Mouse (Mus musculus) neural tube, embryonic 12.5 days (tissue): ENCODE measurements at regions not wholly inside any gene's neighbourhood (a gene's known extent, or its start where the extent isn't known, plus 50 kb on each side); places are given as distances from the start of the nearest gene placed in this dataset.

Experiments used
- ATAC-seq: fragments of 200-750 bp; cut with Nextera tagmentation; 2 replicates; pipeline ENCODE4 v1.8.0; 2017; ENCODE audit warnings: low read depth, mild to moderate bottlenecking, moderate TSS enrichment, moderate library complexity; ENCODE audit not compliant: low FRiP score
- H3K27ac ChIP-seq: fragments of 300-500 bp; sonication (generic); 2 replicates; pipeline ENCODE4 v1.5.1; 2016
- H3K27me3 ChIP-seq: fragments of 300-500 bp; sonication (generic); replicated peaks from 2 replicates; pipeline ENCODE4 v1.6.1; 2016; ENCODE audit warnings: mild to moderate bottlenecking
- H3K36me3 ChIP-seq: fragments of 300-500 bp; sonication (generic); 2 replicates; pipeline ENCODE4 v1.6.1; 2016; ENCODE audit warnings: mild to moderate bottlenecking
- H3K4me1 ChIP-seq: fragments of 300-500 bp; sonication (generic); 2 replicates; pipeline ENCODE4 v1.6.1; 2016
- H3K4me2 ChIP-seq: fragments of 300-500 bp; sonication (generic); replicated peaks from 2 replicates; pipeline ENCODE4 v1.6.1; 2016; ENCODE audit warnings: mild to moderate bottlenecking
- H3K4me3 ChIP-seq: fragments of 300-500 bp; sonication (generic); 2 replicates; pipeline ENCODE4 v1.5.1; 2016
- H3K9ac ChIP-seq: fragments of 300-500 bp; sonication (generic); 2 replicates; pipeline ENCODE4 v1.6.1; 2016; ENCODE audit warnings: mild to moderate bottlenecking
- H3K9me3 ChIP-seq: fragments of 300-500 bp; sonication (generic); 2 replicates; pipeline ENCODE4 v1.6.1; 2016; ENCODE audit warnings: mild to moderate bottlenecking
- WGBS: fragments of 180-500 bp; shearing (Covaris S2); methylation state at CpG from one replicate; pipeline ENCODE4 v1.1.7; 2016; 5-methylcytosine and 5-hydroxymethylcytosine counted together

GRCm38 (mm10) chr5:120322031-120322731 is 109.3 kb upstream of the Lhx5 start:
- H3K27me3 ChIP-seq, result peaks cover 29% of the 10 kb centered on the region
- no peak overlapping the region for H3K27ac ChIP-seq
- 1% methylated on average over 30 of the region's 30 CpGs for WGBS

DNA sequence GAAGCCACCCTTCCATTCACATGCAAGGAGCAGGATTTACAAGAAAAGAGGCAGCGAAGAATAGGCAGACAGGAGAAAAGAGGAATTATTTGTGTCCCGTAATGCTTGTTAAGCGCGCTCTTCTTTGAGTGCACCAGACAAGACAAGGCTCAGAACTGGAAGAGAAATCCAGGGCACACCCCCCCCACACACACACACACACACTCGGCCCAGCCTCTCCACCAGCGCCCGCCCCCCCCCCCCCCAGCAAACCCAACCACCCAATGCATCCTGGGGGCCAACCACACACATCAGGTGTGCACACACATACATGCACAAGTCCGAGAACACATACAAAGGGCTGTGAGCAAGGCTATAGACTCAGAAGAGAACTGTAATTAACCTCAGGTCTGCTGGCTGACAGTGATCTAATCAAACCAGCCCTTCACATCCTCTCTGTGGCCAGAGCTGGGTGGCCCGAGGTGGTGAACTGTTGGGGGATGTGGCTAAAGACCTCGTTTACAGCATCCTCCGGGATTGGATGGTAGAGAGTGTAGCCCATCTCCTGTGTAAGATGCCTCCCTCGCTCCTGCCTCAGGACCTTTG is 108.7 kb upstream of the Lhx5 start:
- H3K4me1 ChIP-seq, result peaks cover 12% of the 10 kb centered on the region
- no peaks in the 10 kb centered on the region for H3K9me3 ChIP-seq
- ATAC-seq, result peak; percentile 50; the same call in 1 of the 2 replicates
- H3K4me2 ChIP-seq, result peak overlapping the region; percentile 55
- no peak overlapping the region for H3K27ac ChIP-seq
- no peaks in the 10 kb centered on the region for H3K36me3 ChIP-seq
- WGBS, result 8% methylated on average over 10 of the region's 12 CpGs
- peak overlapping the region; percentile 49 for H3K9ac ChIP-seq
- peak overlapping the region; percentile 13; the same call in 1 of the 2 replicates for H3K4me3 ChIP-seq
- H3K27me3 ChIP-seq, result peaks cover 31% of the 10 kb centered on the region

More at GRCm38 (mm10) chr5:120322031-120322731, 109.3 kb upstream of the Lhx5 start:
- peak overlapping the region; percentile 49 for H3K9ac ChIP-seq
- H3K9me3 ChIP-seq, result no peaks in the 10 kb centered on the region
- 0 out of 2 replicates have a peak, but pooled peaks have one; percentile 61 for ATAC-seq
- peaks cover 12% of the 10 kb centered on the region for H3K4me1 ChIP-seq
- no peaks in the 10 kb centered on the region for H3K36me3 ChIP-seq
- peak overlapping the region; percentile 13; the same call in 1 of the 2 replicates for H3K4me3 ChIP-seq
- H3K4me2 ChIP-seq, result peak overlapping the region; percentile 55

GRCm38 (mm10) chr5:120324111-120324510 is 107.4 kb upstream of the Lhx5 start:
- WGBS, result 91% methylated on average over 2 of the region's 2 CpGs
- Histone ChIP-seq H3K9ac (no peak overlapping the region), H3K4me3 (no peak overlapping the region), H3K4me1 (peaks cover 12% of the 10 kb centered on the region), H3K36me3 (no peaks in the 10 kb centered on the region), H3K27ac (no peak overlapping the region), H3K27me3 (peaks cover 37% of the 10 kb centered on the region), H3K9me3 (no peaks in the 10 kb centered on the region), H3K4me2 (no peak overlapping the region)
- no peak for ATAC-seq

DNA sequence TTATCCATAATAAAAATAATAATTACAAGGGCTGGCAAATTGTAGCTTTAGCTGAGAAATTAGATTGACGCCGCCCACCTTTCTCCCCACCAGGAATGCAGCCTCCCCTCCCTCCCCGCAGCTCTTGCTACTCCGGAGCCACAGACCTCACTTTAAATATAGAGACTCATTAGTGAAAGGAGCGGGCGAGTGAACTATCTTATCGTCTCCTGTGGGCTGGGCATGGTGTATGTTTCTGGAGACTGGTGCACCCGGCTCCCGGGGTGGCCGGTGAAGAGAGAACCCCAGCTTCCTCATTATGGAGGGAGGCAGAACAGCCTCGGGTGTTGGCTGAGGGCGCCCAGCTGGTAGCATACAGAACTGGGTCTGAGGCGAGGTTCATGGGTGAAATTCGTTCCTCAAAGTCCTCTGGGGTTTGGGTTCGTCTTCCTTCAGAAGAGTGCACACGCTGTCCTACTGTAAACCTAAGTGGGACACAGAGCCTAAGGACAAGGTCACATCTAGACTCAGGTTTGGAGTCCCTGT is 106.1 kb upstream of the Lhx5 start:
- Histone ChIP-seq H3K4me3 (no peak overlapping the region), H3K27ac (no peak overlapping the region), H3K27me3 (peaks cover 32% of the 10 kb centered on the region), H3K4me2 (no peak overlapping the region), H3K4me1 (peaks cover 12% of the 10 kb centered on the region), H3K9ac (no peak overlapping the region), H3K36me3 (no peaks in the 10 kb centered on the region), H3K9me3 (no peaks in the 10 kb centered on the region)
- ATAC-seq, result no peak
- 57% methylated on average over 16 of the region's 16 CpGs for WGBS

GRCm38 (mm10) chr5:120332030-120332429 is 99.5 kb upstream of the Lhx5 start:
- Histone ChIP-seq H3K4me1 (0 out of 2 replicates have a peak, but pooled peaks cover 10% of the 10 kb centered on the region), H3K9me3 (no peaks in the 10 kb centered on the region), H3K36me3 (no peaks in the 10 kb centered on the region), H3K9ac (no peak overlapping the region), H3K4me3 (no peak overlapping the region), H3K4me2 (no peak overlapping the region), H3K27ac (no peak overlapping the region), H3K27me3 (peaks cover 19% of the 10 kb centered on the region)
- 59% methylated on average over 14 of the region's 14 CpGs for WGBS
- ATAC-seq, result no peak

DNA sequence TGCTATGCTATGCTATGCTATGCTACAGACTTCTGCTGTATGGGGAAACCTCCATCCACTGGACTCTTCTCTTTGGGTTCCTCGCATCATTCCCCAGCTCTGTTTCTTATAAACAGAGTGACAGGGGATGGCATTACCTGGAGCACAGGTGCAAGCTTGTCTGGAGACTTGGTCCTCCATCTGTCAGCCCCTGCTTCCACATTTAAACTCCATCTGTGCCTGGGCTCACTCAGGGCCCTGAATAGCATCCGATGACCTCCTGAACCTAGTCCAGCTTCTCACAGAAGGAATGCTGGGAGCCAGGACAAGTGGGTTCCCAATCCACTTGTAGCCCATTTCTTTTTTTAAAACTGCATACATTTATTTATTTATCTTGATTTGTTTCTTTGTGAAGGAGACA is 92.3 kb upstream of the Lhx5 start:
- Histone ChIP-seq H3K27ac (no peak overlapping the region), H3K36me3 (no peaks in the 10 kb centered on the region), H3K27me3 (peaks cover 11% of the 10 kb centered on the region; the same call in 1 of the 2 replicates), H3K9ac (no peak overlapping the region), H3K4me2 (no peak overlapping the region), H3K9me3 (no peaks in the 10 kb centered on the region), H3K4me1 (no peaks in the 10 kb centered on the region), H3K4me3 (no peak overlapping the region)
- WGBS, result 82% methylated on average over 2 of the region's 2 CpGs
- ATAC-seq, result no peak

DNA sequence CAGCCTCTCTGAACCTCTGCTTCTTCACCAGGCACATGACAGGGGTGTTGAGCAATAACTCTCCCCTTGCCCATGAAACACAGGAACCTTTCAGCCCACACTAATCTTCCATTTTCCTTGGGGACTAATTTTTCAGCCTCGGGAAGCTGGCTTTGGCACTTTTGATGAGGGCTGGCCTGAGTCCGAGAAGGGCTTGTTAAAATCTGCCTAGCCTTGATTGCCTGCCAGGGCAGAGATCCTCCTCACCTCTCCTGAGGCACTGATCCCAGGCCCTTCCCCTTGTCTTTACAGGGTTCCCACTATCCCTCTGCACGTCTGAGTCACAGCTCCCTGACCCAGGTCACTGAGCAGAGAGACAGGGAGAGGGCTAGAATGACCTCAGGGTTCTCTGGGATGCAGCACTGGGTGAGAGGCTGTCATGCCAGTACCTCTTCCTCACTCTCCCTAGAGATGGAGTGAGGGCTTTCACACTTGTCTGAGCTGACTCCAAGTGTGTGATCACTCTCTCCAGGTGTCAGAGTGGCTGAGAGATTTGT is 90.7 kb upstream of the Lhx5 start:
- Histone ChIP-seq H3K27me3 (0 out of 2 replicates have a peak, but pooled peaks cover 2% of the 10 kb centered on the region), H3K9ac (no peak overlapping the region), H3K36me3 (no peaks in the 10 kb centered on the region), H3K4me1 (no peaks in the 10 kb centered on the region), H3K9me3 (no peaks in the 10 kb centered on the region), H3K4me2 (no peak overlapping the region), H3K27ac (no peak overlapping the region), H3K4me3 (no peak overlapping the region)
- 33% methylated on average over 3 of the region's 3 CpGs for WGBS
- no peak for ATAC-seq

DNA sequence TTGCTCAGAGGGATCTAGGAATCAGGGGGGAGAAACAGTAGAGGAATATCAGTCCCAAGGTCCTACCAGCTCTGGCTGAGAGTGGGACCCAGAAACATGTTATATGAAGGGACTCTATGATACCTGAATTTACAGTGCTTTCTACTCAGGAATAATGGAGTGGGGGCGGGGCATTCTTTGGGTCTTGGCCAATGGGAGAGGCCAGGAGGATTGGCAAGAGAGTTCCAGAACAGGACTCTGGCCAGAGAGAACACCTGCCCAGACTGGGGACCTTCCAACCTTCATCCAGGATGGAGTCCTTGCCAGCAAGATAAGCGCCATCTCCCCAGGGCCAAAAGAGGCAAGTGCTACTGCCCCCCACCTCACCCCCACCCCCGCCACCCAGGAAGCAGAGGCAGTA is 81.0 kb upstream of the Lhx5 start:
- no peak overlapping the region for H3K4me3 ChIP-seq
- ATAC-seq, result no peak
- H3K9me3 ChIP-seq, result no peaks in the 10 kb centered on the region
- H3K4me1 ChIP-seq, result no peaks in the 10 kb centered on the region; the same call in 1 of the 2 replicates
- no peak overlapping the region for H3K4me2 ChIP-seq
- H3K27ac ChIP-seq, result no peak overlapping the region
- H3K9ac ChIP-seq, result no peak overlapping the region
- WGBS, result 85% methylated on average over 3 of the region's 3 CpGs
- H3K27me3 ChIP-seq, result peaks cover 5% of the 10 kb centered on the region; the same call in 1 of the 2 replicates
- no peaks in the 10 kb centered on the region for H3K36me3 ChIP-seq

GRCm38 (mm10) chr5:120351827-120352226 is 79.7 kb upstream of the Lhx5 start:
- Histone ChIP-seq H3K27me3 (peaks cover 5% of the 10 kb centered on the region), H3K4me2 (no peak overlapping the region), H3K27ac (no peak overlapping the region), H3K4me1 (no peaks in the 10 kb centered on the region; the same call in 1 of the 2 replicates), H3K4me3 (no peak overlapping the region), H3K9me3 (no peaks in the 10 kb centered on the region), H3K36me3 (no peaks in the 10 kb centered on the region), H3K9ac (no peak overlapping the region)
- no peak for ATAC-seq
- WGBS, result 64% methylated on average over 5 of the region's 5 CpGs

DNA sequence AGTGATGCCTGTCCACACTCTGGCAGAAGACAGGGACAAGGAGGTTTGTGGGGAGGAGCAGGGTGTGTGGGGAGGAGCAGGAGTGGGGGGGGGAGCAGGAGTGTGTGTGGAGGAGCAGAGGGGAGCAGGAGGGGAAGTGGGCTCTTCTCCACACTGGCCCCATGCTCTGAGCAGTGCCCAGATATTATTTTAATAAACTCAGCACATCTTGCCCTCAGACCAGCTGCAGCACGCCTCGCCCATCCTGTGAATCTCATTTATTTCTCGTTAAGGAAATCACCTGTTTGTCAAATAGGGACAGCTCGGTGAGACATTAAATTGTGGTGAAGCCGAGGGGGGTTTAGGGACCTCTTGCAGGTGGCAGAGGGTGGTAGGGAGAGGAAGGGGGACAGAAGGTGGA is 77.8 kb upstream of the Lhx5 start:
- no peak overlapping the region for H3K27ac ChIP-seq
- no peak for ATAC-seq

GRCm38 (mm10) chr5:120356950-120357349 is 74.5 kb upstream of the Lhx5 start:
- Histone ChIP-seq H3K27ac (no peak overlapping the region), H3K9ac (no peak overlapping the region), H3K36me3 (no peaks in the 10 kb centered on the region), H3K4me2 (no peak overlapping the region), H3K4me3 (no peak overlapping the region), H3K4me1 (peaks cover 5% of the 10 kb centered on the region), H3K9me3 (no peaks in the 10 kb centered on the region), H3K27me3 (peaks cover 2% of the 10 kb centered on the region)
- WGBS, result 87% methylated on average over 4 of the region's 4 CpGs
- no peak for ATAC-seq

More for the DNA sequence above, 77.8 kb upstream of the Lhx5 start:
- H3K27me3 ChIP-seq, result peaks cover 5% of the 10 kb centered on the region
- H3K4me1 ChIP-seq, result peaks cover 5% of the 10 kb centered on the region
- no peaks in the 10 kb centered on the region for H3K36me3 ChIP-seq
- WGBS, result 59% methylated on average over 5 of the region's 5 CpGs
- no peak overlapping the region for H3K4me3 ChIP-seq
- H3K9ac ChIP-seq, result no peak overlapping the region
- H3K9me3 ChIP-seq, result no peaks in the 10 kb centered on the region
- no peak overlapping the region for H3K4me2 ChIP-seq

GRCm38 (mm10) chr5:120358084-120358690 is 73.3 kb upstream of the Lhx5 start:
- no peak overlapping the region; the same call in 1 of the 2 replicates for H3K4me2 ChIP-seq
- WGBS, result 11% methylated on average over 20 of the region's 20 CpGs
- H3K27ac ChIP-seq, result no peak overlapping the region
- no peaks in the 10 kb centered on the region for H3K36me3 ChIP-seq
- H3K9me3 ChIP-seq, result no peaks in the 10 kb centered on the region
- no peak overlapping the region for H3K4me3 ChIP-seq
- 0 out of 2 replicates have a peak overlapping the region, but pooled peaks have one; percentile 6 for H3K9ac ChIP-seq
- peaks cover 5% of the 10 kb centered on the region for H3K4me1 ChIP-seq
- no peak for ATAC-seq
- no peaks in the 10 kb centered on the region; the same call in 1 of the 2 replicates for H3K27me3 ChIP-seq
